Mouse (Mus musculus) thymus, adult 2 months (tissue): ENCODE measurements around the gene Bckdha.

ENCODE experiments used
- CTCF ChIP-seq: fragments of 200-500 bp; IDR thresholded peaks from 2 replicates; pipeline ENCODE4 v1.5.1; 2012; ENCODE audit warnings: mild to moderate bottlenecking, control low read depth, low read length, moderate library complexity, borderline replicate concordance; ENCODE audit not compliant: control insufficient read depth, poor library complexity, insufficient read depth; ENCODE audit errors: extremely low read depth
- POLR2A ChIP-seq: fragments of 200-500 bp; IDR thresholded peaks from 2 replicates; pipeline ENCODE4 v1.6.1; 2012; ENCODE audit warnings: mild to moderate bottlenecking, low read length, control low read depth, moderate library complexity; ENCODE audit not compliant: control insufficient read depth, poor library complexity, insufficient read depth; ENCODE audit errors: extremely low read depth

- TF ChIP-seq POLR2A, result no peak
- no peak for TF ChIP-seq CTCF
These were observed 19.0 kb downstream of the Bckdha start for GRCm38 (mm10) chr7:25639754-25640153.
